Comparison of ENCODE assay signal across 10 mouse cellular contexts in genomic region chr1:34388849-34389233, GRCm38 (mm10). TPM values are rescaled to one million over a fixed set of nuclear protein-coding genes. Genes with fewer than 3 reads are reported as not detected.
A peak's percentile ranks its signal among the peaks of the same experiment; 100 is the strongest.
DNase-seq lines count a peak whose midpoint lies in the region; ATAC-seq and TF ChIP-seq lines count a peak whose summit lies in the region.
"Had no signal": no experiment of that assay in that cellular context is flagged by ENCODE, and none has a peak within 500 bp of the region (broad histone marks: within the 10 kb centered on the region; RNA-seq: fewer than 3 reads in every experiment).

No protein-coding gene starts in this region.

- peak; percentile 62 for DNase-seq in forebrain, postnatal 0 days
- DNase-seq in left cerebral cortex, postnatal 4 days, result peak; percentile 12
- DNase-seq in left cerebral cortex, adult 2 months (ENCODE audit: extremely low spot score in 1 of 2, low spot score in 2 of 2), result no peak
- peak; percentile 36 for DNase-seq in right cerebral cortex, postnatal 25 days
- DNase-seq in thymus, adult 2 months, result no peak
- DNase-seq in thymus, postnatal 25 days, result no peak
- DNase-seq: midbrain, embryonic 14.5 days had no signal

- no peaks in the 10 kb centered on the region for H3K9me3 ChIP-seq in forebrain, postnatal 0 days (ENCODE audit: low read length)
- H3K9me3 ChIP-seq in forebrain, embryonic 15.5 days, result no peaks in the 10 kb centered on the region

- no peak overlapping the region for H3K4me3 ChIP-seq in forebrain, postnatal 0 days (ENCODE audit: low read depth, low read length)
- no peak overlapping the region for H3K4me3 ChIP-seq in forebrain, embryonic 15.5 days
- H3K4me3 ChIP-seq in left cerebral cortex, adult 2 months, result no peak overlapping the region
- H3K4me3 ChIP-seq in thymus, adult 2 months (ENCODE audit: control insufficient read depth, insufficient read depth, low read length), result no peak overlapping the region

- 67% methylated on average over 11 of the region's 11 CpGs for WGBS in forebrain, postnatal 0 days
- 79% methylated on average over 11 of the region's 11 CpGs for WGBS in forebrain, embryonic 15.5 days
- WGBS in thymus, adult 2 months, result 87% methylated on average over 11 of the region's 11 CpGs

- ATAC-seq in forebrain, postnatal 0 days, result peak; percentile 80
- ATAC-seq in forebrain, embryonic 15.5 days (replicated peaks), result no peak
- ATAC-seq in hematopoietic stem cell, adult 5-6 weeks (replicated peaks in 1 of 2; ENCODE audit: insufficient read depth in 1 of 2, low FRiP score in 2 of 2, low TSS enrichment in 1 of 2, low read depth in 1 of 2, poor library complexity in 2 of 2, severe bottlenecking in 2 of 2), result peak; percentile 14 to 25; a peak in 1 of 4 replicates

- H3K4me1 ChIP-seq in forebrain, postnatal 0 days (ENCODE audit: insufficient read depth), result no peaks in the 10 kb centered on the region
- H3K4me1 ChIP-seq in forebrain, embryonic 15.5 days, result 0 out of 2 replicates have a peak, but pooled peaks cover 7% of the 10 kb centered on the region
- H3K4me1 ChIP-seq in thymus, adult 2 months (replicated peaks; ENCODE audit: control insufficient read depth, insufficient read depth, low read length), result no peaks in the 10 kb centered on the region; the same call in 1 of the 2 replicates

- no peak overlapping the region for H3K9ac ChIP-seq in forebrain, postnatal 0 days
- no peak overlapping the region for H3K9ac ChIP-seq in forebrain, embryonic 15.5 days (replicated peaks)
- H3K9ac ChIP-seq: hindbrain, embryonic 14.5 days had no signal

- no peak for TF ChIP-seq POLR2A in thymus, adult 2 months (IDR thresholded peaks at IDR 0.05; ENCODE audit: control insufficient read depth, extremely low read depth, insufficient read depth, low read length, poor library complexity)

- TF ChIP-seq CTCF in forebrain, postnatal 0 days (IDR thresholded peaks at IDR 0.05; ENCODE audit: low read depth), result no peak
- no peak for TF ChIP-seq CTCF in left cerebral cortex, adult 2 months (IDR thresholded peaks at IDR 0.05)
- no peak for TF ChIP-seq CTCF in thymus, adult 2 months (IDR thresholded peaks at IDR 0.05; ENCODE audit: borderline replicate concordance, control insufficient read depth, extremely low read depth, insufficient read depth, low read length, poor library complexity)

- no peak overlapping the region for H3K27ac ChIP-seq in forebrain, postnatal 0 days (ENCODE audit: low read depth, low read length)
- no peak overlapping the region for H3K27ac ChIP-seq in forebrain, embryonic 15.5 days (replicated peaks)
- H3K27ac ChIP-seq in left cerebral cortex, adult 2 months, result no peak overlapping the region
- H3K27ac ChIP-seq in thymus, adult 2 months (ENCODE audit: control insufficient read depth, insufficient read depth, low read length), result no peak overlapping the region
- H3K27ac ChIP-seq: hindbrain, embryonic 14.5 days had no signal

- intact Hi-C loops in left cerebral cortex, postnatal 4 days (cut with DNase I), result loop anchor here (10.0 kb wide), 1 partner anchor 54 kb away; no protein-coding TSS in a partner anchor
- intact Hi-C loops in left cerebral cortex, adult 2 months (cut with DNase I), result no loop called here

- no peak overlapping the region for H3K4me2 ChIP-seq in forebrain, postnatal 0 days (ENCODE audit: low read depth)
- no peak overlapping the region for H3K4me2 ChIP-seq in forebrain, embryonic 15.5 days (replicated peaks)
- H3K4me2 ChIP-seq: hindbrain, embryonic 14.5 days had no signal

- no peaks in the 10 kb centered on the region for H3K27me3 ChIP-seq in forebrain, postnatal 0 days (ENCODE audit: insufficient read depth, low read length)
- no peaks in the 10 kb centered on the region for H3K27me3 ChIP-seq in forebrain, embryonic 15.5 days
- no peaks in the 10 kb centered on the region for H3K27me3 ChIP-seq in thymus, adult 2 months (ENCODE audit: control insufficient read depth, insufficient read depth, low read length)

- no peaks in the 10 kb centered on the region for H3K36me3 ChIP-seq in forebrain, postnatal 0 days (ENCODE audit: insufficient read depth)
- no peaks in the 10 kb centered on the region for H3K36me3 ChIP-seq in forebrain, embryonic 15.5 days
- no peaks in the 10 kb centered on the region for H3K36me3 ChIP-seq in thymus, adult 2 months (ENCODE audit: control insufficient read depth, insufficient read depth, low read length)

RNA-seq across cellular contexts. Expression of gene Ccdc115, which starts 50.6 kb away (rescaled TPM):
- 42.0 and 49.9 TPM in 2 replicates for total RNA-seq in forebrain, postnatal 0 days (2014; rRNA removed)
- 60.6 and 63.2 TPM in 2 replicates for polyA plus RNA-seq in forebrain, postnatal 0 days (2015; fragmentation: Nextera tagmentation; extraction: Ambion mirVana)
- 69.2 and 70.9 TPM in 2 replicates for polyA plus RNA-seq in forebrain, embryonic 15.5 days (2015; fragmentation: Nextera tagmentation; extraction: Ambion mirVana)
- total RNA-seq in left cerebral cortex, postnatal 4 days (2021), result 10 to 100 TPM; 22.5 to 29.0 TPM
- total RNA-seq in left cerebral cortex, adult 2 months (2021), result 10 to 100 TPM; 13.8 to 15.8 TPM
- total RNA-seq in hematopoietic stem cell, adult 5-6 weeks (2017), result 49.9 and 52.8 TPM in 2 replicates
- 29.6 and 35.1 TPM in 2 replicates for polyA plus RNA-seq in thymus, adult 2 months (2012; rRNA removed)

RNA-seq across cellular contexts. Expression of gene Imp4, which starts 50.8 kb away (rescaled TPM):
- 17.2 and 21.3 TPM in 2 replicates for total RNA-seq in forebrain, postnatal 0 days (2014; rRNA removed)
- 51.8 and 56.9 TPM in 2 replicates for polyA plus RNA-seq in forebrain, postnatal 0 days (2015; fragmentation: Nextera tagmentation; extraction: Ambion mirVana)
- polyA plus RNA-seq in forebrain, embryonic 15.5 days (2015; fragmentation: Nextera tagmentation; extraction: Ambion mirVana), result 62.1 and 66.7 TPM in 2 replicates
- total RNA-seq in left cerebral cortex, postnatal 4 days (2021), result 10 to 100 TPM; 30.5 to 36.7 TPM
- total RNA-seq in left cerebral cortex, adult 2 months (2021), result 10 to 100 TPM; 31.3 to 39.4 TPM
- 23.6 and 36.7 TPM in 2 replicates for total RNA-seq in hematopoietic stem cell, adult 5-6 weeks (2017)
- 74.7 and 76.7 TPM in 2 replicates for polyA plus RNA-seq in thymus, adult 2 months (2012; rRNA removed)

Comparison
In these comparisons a context has a peak if more than half of its experiments do, and no peak if none do; other contexts are left out.
1. DNase-seq: peak in forebrain, postnatal 0 days (single experiment), left cerebral cortex, postnatal 4 days (single experiment) and right cerebral cortex, postnatal 25 days (single experiment); none in left cerebral cortex, adult 2 months (0 of 2), thymus, adult 2 months (single experiment) and thymus, postnatal 25 days (single experiment).